Mouse (Mus musculus) heart, postnatal 0 days (tissue): ENCODE data around the gene Hectd1. TPM values are rescaled to one million over a fixed set of nuclear protein-coding genes. Genes with fewer than 3 reads are reported as not detected.

ENCODE experiments used
- ATAC-seq: fragments of 200-750 bp; cut with Nextera tagmentation; 2 replicates; pipeline ENCODE4 v1.8.0; 2017; ENCODE audit warnings: low read depth, moderate number of reproducible peaks, moderate library complexity; ENCODE audit not compliant: insufficient read depth
- DNase-seq: peaks from one replicate; pipeline ENCODE4 v3.0.0-alpha.2; 2016; ENCODE audit warnings: low spot score
- H3K27ac ChIP-seq: fragments of 300-500 bp; sonication (generic); 2 replicates; pipeline ENCODE4 v1.5.1; 2014; ENCODE audit warnings: low read depth, mild to moderate bottlenecking
- H3K27me3 ChIP-seq: fragments of 300-500 bp; sonication (generic); 2 replicates; pipeline ENCODE4 v1.6.1; 2014; ENCODE audit warnings: low read length, mixed read lengths; ENCODE audit not compliant: control insufficient read depth, insufficient read depth
- H3K36me3 ChIP-seq: fragments of 300-500 bp; sonication (generic); replicated peaks from 2 replicates; pipeline ENCODE4 v1.6.1; 2014; ENCODE audit warnings: low read length, mixed read lengths; ENCODE audit not compliant: control insufficient read depth, insufficient read depth
- H3K4me1 ChIP-seq: fragments of 300-500 bp; sonication (generic); 2 replicates; pipeline ENCODE4 v1.6.1; 2014; ENCODE audit warnings: antibody characterized with exemption; ENCODE audit not compliant: control insufficient read depth, insufficient read depth
- H3K4me2 ChIP-seq: fragments of 300-500 bp; sonication (generic); 2 replicates; pipeline ENCODE4 v1.6.1; 2014; ENCODE audit warnings: low read depth, mild to moderate bottlenecking, low read length, moderate library complexity
- H3K4me3 ChIP-seq: fragments of 300-500 bp; sonication (generic); 2 replicates; pipeline ENCODE4 v1.5.1; 2014; ENCODE audit warnings: low read depth, low read length
- H3K9ac ChIP-seq: fragments of 300-500 bp; sonication (generic); replicated peaks from 2 replicates; pipeline ENCODE4 v1.6.1; 2014; ENCODE audit warnings: low read depth, low read length, mixed read lengths
- H3K9me3 ChIP-seq: fragments of 300-500 bp; sonication (generic); replicated peaks from 2 replicates; pipeline ENCODE4 v1.6.1; 2016; ENCODE audit warnings: low read length; ENCODE audit not compliant: control insufficient read depth
- CTCF ChIP-seq: IDR thresholded peaks from 2 replicates; pipeline ENCODE4 v1.5.1; 2016; ENCODE audit warnings: antibody characterized with exemption, control low read depth, low read depth
- EP300 ChIP-seq: IDR thresholded peaks from 2 replicates; pipeline ENCODE4 v1.6.1; 2016; ENCODE audit warnings: antibody characterized with exemption, low read depth
- WGBS: fragments of 180-500 bp; shearing (Covaris S2); extraction: QIAGEN DNeasy Blood & Tissue Kit; methylation state at CpG from one replicate; pipeline ENCODE4 v1.1.7; 2014; 5-methylcytosine and 5-hydroxymethylcytosine counted together
- polyA plus RNA-seq: library from polyadenylated mRNA; unstranded; fragments of >200 nt; fragmentation: Nextera tagmentation; extraction: Ambion mirVana; gene quantifications from 2 replicates; pipeline ENCODE4 v1.2.1, GENCODE M21; 2015
- total RNA-seq: library from RNA; depleted of rRNA; stranded (reverse); fragments of >200 nt; gene quantifications from 2 replicates; pipeline ENCODE4 v1.2.3, GENCODE M21; 2014; ENCODE audit warnings: low replicate concordance; rRNA removed

The Hectd1 gene
- total and polyA plus RNA-seq, 2 experiments from 2014 or later = 27.1 to 71.1 TPM

GRCm38 (mm10) chr12:51694966-51695365, 134.4 kb downstream of the Hectd1 start:
- no peak for ATAC-seq
- Histone ChIP-seq H3K9ac (no peak overlapping the region), H3K4me2 (no peak overlapping the region), H3K9me3 (no peaks in the 10 kb centered on the region), H3K27ac (peak overlapping the region; percentile 60), H3K4me1 (peaks cover 16% of the 10 kb centered on the region), H3K27me3 (no peaks in the 10 kb centered on the region), H3K36me3 (no peaks in the 10 kb centered on the region), H3K4me3 (no peak overlapping the region)
- TF ChIP-seq CTCF (no peak), EP300 (no peak)
- DNase-seq = peak; percentile 37
- 58% methylated on average over 1 of the region's 1 CpGs for WGBS

- no peak for ATAC-seq
- no peak overlapping the region for H3K4me2 ChIP-seq
- peaks cover 21% of the 10 kb centered on the region for H3K4me1 ChIP-seq
- H3K9me3 ChIP-seq = no peaks in the 10 kb centered on the region
- no peaks in the 10 kb centered on the region for H3K27me3 ChIP-seq
- no peak overlapping the region for H3K4me3 ChIP-seq
- peak overlapping the region; percentile 60 for H3K27ac ChIP-seq
- TF ChIP-seq CTCF = no peak
- TF ChIP-seq EP300 = no peak
- no peak overlapping the region for H3K9ac ChIP-seq
- no peaks in the 10 kb centered on the region for H3K36me3 ChIP-seq
- peak; percentile 40 for DNase-seq
Measured at GRCm38 (mm10) chr12:51694096-51694495, 135.2 kb downstream of the Hectd1 start.

Other genes starting within 250 kb of the Hectd1 start
- 1.1 and 5.5 TPM in 2 replicates for gene Coch, start 236.2 kb downstream of the Hectd1 start, total RNA-seq
- 0.84 and 0.90 TPM in 2 replicates for gene Coch, start 236.2 kb downstream of the Hectd1 start, polyA plus RNA-seq
- gene Ap4s1, start 138.5 kb downstream of the Hectd1 start, total RNA-seq = 25.0 and 47.9 TPM in 2 replicates
- 47.0 and 47.1 TPM in 2 replicates for gene Ap4s1, start 138.5 kb downstream of the Hectd1 start, polyA plus RNA-seq
- gene Strn3, start 137.6 kb downstream of the Hectd1 start, total RNA-seq = 69.6 and 73.5 TPM in 2 replicates
- gene Strn3, start 137.6 kb downstream of the Hectd1 start, polyA plus RNA-seq = 37.1 and 37.4 TPM in 2 replicates
- gene Heatr5a, start 141.8 kb upstream of the Hectd1 start, total RNA-seq = 19.0 and 41.9 TPM in 2 replicates
- gene Heatr5a, start 141.8 kb upstream of the Hectd1 start, polyA plus RNA-seq = 3.1 and 3.7 TPM in 2 replicates
- 20.3 and 25.8 TPM in 2 replicates for gene Dtd2, start 177.0 kb upstream of the Hectd1 start, total RNA-seq
- 23.6 and 24.7 TPM in 2 replicates for gene Dtd2, start 177.0 kb upstream of the Hectd1 start, polyA plus RNA-seq
- not detected in 2 replicates for gene Gpr33, start 198.5 kb upstream of the Hectd1 start, total RNA-seq
- gene Gpr33, start 198.5 kb upstream of the Hectd1 start, polyA plus RNA-seq = not detected in 2 replicates